ENCODE assay signal across 8 mouse cellular contexts in the genomic region with DNA sequence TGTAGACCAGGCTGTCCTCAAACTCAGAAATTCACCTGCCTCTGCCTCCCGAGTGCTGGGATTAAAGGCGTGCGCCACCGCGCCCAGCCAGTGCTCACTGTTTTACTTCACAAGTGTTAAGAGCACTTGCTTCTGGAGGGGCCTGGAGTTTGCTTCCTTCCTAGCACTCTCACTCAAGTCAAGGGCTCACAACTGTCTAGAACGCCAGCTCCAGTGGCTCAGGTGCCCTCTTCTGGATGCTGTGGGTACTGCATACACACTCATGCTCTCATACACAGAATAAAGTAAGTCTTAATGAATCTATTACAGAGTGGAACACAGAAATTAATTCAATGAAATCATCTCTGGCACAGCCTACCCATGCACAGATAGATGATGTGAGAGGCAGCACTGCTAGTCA. TPM values are rescaled to one million over a fixed set of nuclear protein-coding genes. Genes with fewer than 3 reads are reported as not detected.
DNase-seq lines count a peak whose midpoint lies in the region; ATAC-seq lines count a peak whose summit lies in the region.

No protein-coding gene starts in this region.

- DNase-seq in MEL-GATA-1-ER (ENCODE audit: extremely low read depth, low read depth): peak; percentile 75
- DNase-seq in cerebellum, adult 18-20 months: peak; percentile 71 to 78
- DNase-seq in layer of hippocampus, postnatal 36 days: peak; percentile 72
- DNase-seq in lung, postnatal 4 days: peak; percentile 48 to 75
- DNase-seq in right cerebral cortex, adult 2 months (ENCODE audit: low spot score in 2 of 2): peak; percentile 86 to 90
- peak; percentile 77 for DNase-seq in urinary bladder, postnatal 14 days (ENCODE audit: low spot score)

- H3K4me3 ChIP-seq in hindbrain, embryonic 15.5 days: no peak overlapping the region

- 63% methylated on average over 6 of the region's 6 CpGs for WGBS in hindbrain, embryonic 15.5 days

- H3K27me3 ChIP-seq in hindbrain, embryonic 15.5 days: no peaks in the 10 kb centered on the region

- no peaks in the 10 kb centered on the region for H3K9me3 ChIP-seq in hindbrain, embryonic 15.5 days

- H3K9ac ChIP-seq in hindbrain, embryonic 15.5 days: no peak overlapping the region

- no peaks in the 10 kb centered on the region for H3K4me1 ChIP-seq in hindbrain, embryonic 15.5 days (replicated peaks)

- ATAC-seq in frontal cortex, adult (ENCODE audit: low TSS enrichment): peak; percentile 92
- peak; percentile 76; the same call in 1 of the 2 replicates for ATAC-seq in hindbrain, embryonic 15.5 days (ENCODE audit: low FRiP score, low read depth)

- no peak overlapping the region for H3K4me2 ChIP-seq in hindbrain, embryonic 15.5 days

- H3K36me3 ChIP-seq in hindbrain, embryonic 15.5 days: peaks cover 24% of the 10 kb centered on the region

- H3K27ac ChIP-seq in hindbrain, embryonic 15.5 days (replicated peaks): no peak overlapping the region

RNA-seq across cellular contexts. Expression of a gene that starts 44.8 kb away (rescaled TPM):
- 0.17 TPM in 1 of 2 replicates, not detected in the other for polyA plus RNA-seq in hindbrain, embryonic 15.5 days (2015; fragmentation: Nextera tagmentation; extraction: Ambion mirVana)
- total RNA-seq in layer of hippocampus, postnatal 36 days (2021): not detected
